Comparison of ENCODE assay signal across 29 mouse cellular contexts in genomic region chr4:134897256-134897655, GRCm38 (mm10). TPM values are rescaled to one million over a fixed set of nuclear protein-coding genes. Genes with fewer than 3 reads are reported as not detected.
DNase-seq lines count a peak whose midpoint lies in the region; ATAC-seq and TF ChIP-seq lines count a peak whose summit lies in the region.
"Had no signal": no experiment of that assay in that cellular context is flagged by ENCODE, and none has a peak within 500 bp of the region (broad histone marks: within the 10 kb centered on the region; RNA-seq: fewer than 3 reads in every experiment).

No protein-coding gene starts in this region.

- H3K4me3 ChIP-seq in kidney, adult 2 months (ENCODE audit: insufficient read depth, low read depth, low read length) = no peak overlapping the region
- no peak overlapping the region for H3K4me3 ChIP-seq in kidney, embryonic 14.5 days (ENCODE audit: low read length)
- peak overlapping the region; percentile 29 for H3K4me3 ChIP-seq in megakaryocyte, embryonic 14.5 days (replicated peaks)
- no peak overlapping the region for H3K4me3 ChIP-seq in liver, postnatal 0 days (ENCODE audit: low read depth, low read length)
- H3K4me3 ChIP-seq: heart, adult 2 months; heart, embryonic 12.5 days; hindbrain, embryonic 13.5 days; limb, embryonic 12.5 days; midbrain, embryonic 15.5 days; neural tube, embryonic 15.5 days had no signal

- H3K9me3 ChIP-seq in kidney, embryonic 14.5 days (ENCODE audit: control insufficient read depth, low read length) = no peaks in the 10 kb centered on the region
- H3K9me3 ChIP-seq in megakaryocyte, embryonic 14.5 days = no peaks in the 10 kb centered on the region
- H3K9me3 ChIP-seq in liver, postnatal 0 days (ENCODE audit: low read length) = no peaks in the 10 kb centered on the region
- H3K9me3 ChIP-seq: heart, embryonic 12.5 days; hindbrain, embryonic 13.5 days; limb, embryonic 12.5 days; midbrain, embryonic 15.5 days; neural tube, embryonic 15.5 days had no signal

- no peak overlapping the region for H3K27ac ChIP-seq in kidney, adult 2 months (ENCODE audit: insufficient read depth, low read depth, low read length)
- H3K27ac ChIP-seq in kidney, embryonic 14.5 days (ENCODE audit: low read depth, low read length) = no peak overlapping the region
- H3K27ac ChIP-seq in liver, postnatal 0 days (ENCODE audit: low read depth) = no peak overlapping the region; the same call in 1 of the 2 replicates
- H3K27ac ChIP-seq: heart, adult 2 months; hindbrain, embryonic 13.5 days; limb, embryonic 12.5 days; midbrain, embryonic 15.5 days; neural tube, embryonic 15.5 days had no signal

- TF ChIP-seq CTCF in kidney, adult 2 months (conservative IDR thresholded peaks at IDR 0.05; ENCODE audit: insufficient read depth, insufficient read length, low read depth, low read length) = no peak
- no peak for TF ChIP-seq CTCF in liver, postnatal 0 days (IDR thresholded peaks at IDR 0.05; ENCODE audit: low read depth)

- H3K4me2 ChIP-seq in kidney, embryonic 14.5 days (replicated peaks; ENCODE audit: low read depth, low read length) = no peak overlapping the region
- no peak overlapping the region for H3K4me2 ChIP-seq in liver, postnatal 0 days (ENCODE audit: low read depth, low read length)
- H3K4me2 ChIP-seq: heart, embryonic 12.5 days; hindbrain, embryonic 13.5 days; limb, embryonic 12.5 days; midbrain, embryonic 15.5 days; neural tube, embryonic 15.5 days had no signal

- 0 out of 2 replicates have a peak, but pooled peaks cover 1% of the 10 kb centered on the region for H3K36me3 ChIP-seq in kidney, adult 2 months (ENCODE audit: control insufficient read depth, insufficient read depth, low read length)
- peaks cover 50% of the 10 kb centered on the region for H3K36me3 ChIP-seq in kidney, embryonic 14.5 days (ENCODE audit: control insufficient read depth, insufficient read depth, low read length)
- peaks cover 83% of the 10 kb centered on the region for H3K36me3 ChIP-seq in megakaryocyte, embryonic 14.5 days (replicated peaks; ENCODE audit: low read length)
- peaks cover 94% of the 10 kb centered on the region for H3K36me3 ChIP-seq in liver, postnatal 0 days (replicated peaks; ENCODE audit: insufficient read depth, low read length)

- no peaks in the 10 kb centered on the region for H3K4me1 ChIP-seq in kidney, adult 2 months (ENCODE audit: control insufficient read depth, insufficient read depth, low read length)
- H3K4me1 ChIP-seq in kidney, embryonic 14.5 days (ENCODE audit: control insufficient read depth, insufficient read depth, low read length) = no peaks in the 10 kb centered on the region
- H3K4me1 ChIP-seq in megakaryocyte, embryonic 14.5 days = peaks cover 3% of the 10 kb centered on the region; the same call in 1 of the 2 replicates
- no peaks in the 10 kb centered on the region for H3K4me1 ChIP-seq in liver, postnatal 0 days (ENCODE audit: insufficient read depth)
- H3K4me1 ChIP-seq: heart, embryonic 12.5 days; limb, embryonic 12.5 days; midbrain, embryonic 15.5 days; neural tube, embryonic 15.5 days had no signal

- H3K9ac ChIP-seq in kidney, embryonic 14.5 days (ENCODE audit: low read depth, low read length) = no peak overlapping the region
- no peak overlapping the region for H3K9ac ChIP-seq in liver, postnatal 0 days (replicated peaks)
- H3K9ac ChIP-seq: forebrain, postnatal 0 days; heart, embryonic 12.5 days; hindbrain, embryonic 13.5 days; limb, embryonic 12.5 days; midbrain, embryonic 15.5 days; neural tube, embryonic 15.5 days had no signal

- 76% methylated on average over 6 of the region's 6 CpGs for WGBS in kidney, adult 2 months
- WGBS in kidney, embryonic 14.5 days = 93% methylated on average over 6 of the region's 6 CpGs
- WGBS in liver, postnatal 0 days (ENCODE audit: insufficient replicate concordance) = 78% methylated on average over 6 of the region's 6 CpGs

- no peak for ATAC-seq in kidney, embryonic 14.5 days (ENCODE audit: low FRiP score, low TSS enrichment)
- no peak for ATAC-seq in megakaryocyte, adult 5-6 weeks (ENCODE audit: poor library complexity, severe bottlenecking)
- ATAC-seq in liver, postnatal 0 days = peak; percentile 88
- ATAC-seq: forebrain, postnatal 0 days; intestine, embryonic 16.5 days; midbrain, embryonic 15.5 days; Patski had no signal

- no peak for TF ChIP-seq POLR2A in kidney, adult 2 months (IDR thresholded peaks at IDR 0.05; ENCODE audit: low read depth, low read length)

- peak; percentile 44 for DNase-seq in kidney, adult 2 months
- peak; percentile 22 to 33 for DNase-seq in adrenal gland, postnatal 4 days (ENCODE audit: low spot score in 2 of 2)
- DNase-seq in liver, postnatal 0 days = no peak
- no peak for DNase-seq in urinary bladder, postnatal 14 days (ENCODE audit: low spot score)
- DNase-seq in lung, postnatal 25 days (ENCODE audit: low spot score) = no peak
- DNase-seq: cerebellum, adult 2 months; cerebellum, postnatal 14 days; forebrain, postnatal 0 days; heart, adult 2 months; heart, postnatal 4 days; kidney, postnatal 10 days; lung, postnatal 4 days; retina, postnatal 1 day; right cerebral cortex, postnatal 25 days; thymus, adult 18-20 months; thymus, postnatal 25 days had no signal

- TF ChIP-seq EP300 in liver, postnatal 0 days (IDR thresholded peaks at IDR 0.05; ENCODE audit: low read depth) = no peak

- no peaks in the 10 kb centered on the region for H3K27me3 ChIP-seq in kidney, adult 2 months (replicated peaks; ENCODE audit: control insufficient read depth, insufficient read depth, low read length)
- H3K27me3 ChIP-seq in kidney, embryonic 14.5 days (ENCODE audit: control insufficient read depth, insufficient read depth, low read length) = no peaks in the 10 kb centered on the region
- no peaks in the 10 kb centered on the region for H3K27me3 ChIP-seq in megakaryocyte, embryonic 14.5 days (replicated peaks)
- H3K27me3 ChIP-seq in liver, postnatal 0 days (ENCODE audit: insufficient read depth, low read length) = no peaks in the 10 kb centered on the region
- H3K27me3 ChIP-seq: heart, embryonic 12.5 days; hindbrain, embryonic 13.5 days; limb, embryonic 12.5 days; midbrain, embryonic 15.5 days; neural tube, embryonic 15.5 days; Patski had no signal

RNA-seq across cellular contexts. Expression of gene Tmem50a, which starts 17.6 kb away (rescaled TPM):
- 90.1 and 115 TPM in 2 replicates for polyA plus RNA-seq in kidney, adult 2 months (2012; rRNA removed)
- 156 and 163 TPM in 2 replicates for polyA plus RNA-seq in kidney, embryonic 14.5 days (2014; fragmentation: Nextera tagmentation; extraction: Ambion mirVana)
- 8.9 and 16.9 TPM in 2 replicates for polyA plus RNA-seq in megakaryocyte, embryonic 14.5 days (2012; ENCODE audit: insufficient read depth, low replicate concordance)
- 292 and 323 TPM in 2 replicates for total RNA-seq in megakaryocyte, adult 5-6 weeks (2015)
- 338 and 378 TPM in 2 replicates for total RNA-seq in megakaryocyte, adult 5-6 weeks (2017)
- 100 to 1,000 TPM; 214 to 225 TPM for total RNA-seq in adrenal gland, postnatal 4 days (2021)
- 87.6 and 88.5 TPM in 2 replicates for polyA plus RNA-seq in liver, postnatal 0 days (2015; fragmentation: Nextera tagmentation; extraction: Ambion mirVana)

RNA-seq across cellular contexts. Expression of gene Rsrp1, which starts 26.1 kb away (rescaled TPM):
- 172 and 319 TPM in 2 replicates for polyA plus RNA-seq in kidney, adult 2 months (2012; rRNA removed)
- 339 and 370 TPM in 2 replicates for polyA plus RNA-seq in kidney, embryonic 14.5 days (2014; fragmentation: Nextera tagmentation; extraction: Ambion mirVana)
- polyA plus RNA-seq in megakaryocyte, embryonic 14.5 days (2012; ENCODE audit: insufficient read depth, low replicate concordance) = 176 and 605 TPM in 2 replicates
- 680 and 693 TPM in 2 replicates for total RNA-seq in megakaryocyte, adult 5-6 weeks (2015)
- 257 and 330 TPM in 2 replicates for total RNA-seq in megakaryocyte, adult 5-6 weeks (2017)
- total RNA-seq in adrenal gland, postnatal 4 days (2021) = 100 to 1,000 TPM; 365 to 381 TPM
- polyA plus RNA-seq in liver, postnatal 0 days (2015; fragmentation: Nextera tagmentation; extraction: Ambion mirVana) = 185 and 225 TPM in 2 replicates

RNA-seq across cellular contexts. Expression of gene Rhd, which starts 32.9 kb away (rescaled TPM):
- 0.09 TPM in 1 of 2 replicates, not detected in the other for polyA plus RNA-seq in kidney, adult 2 months (2012; rRNA removed)
- polyA plus RNA-seq in kidney, embryonic 14.5 days (2014; fragmentation: Nextera tagmentation; extraction: Ambion mirVana) = 1.1 and 1.2 TPM in 2 replicates
- polyA plus RNA-seq in megakaryocyte, embryonic 14.5 days (2012; ENCODE audit: insufficient read depth, low replicate concordance) = not detected in 2 replicates
- 2.9 and 6.6 TPM in 2 replicates for total RNA-seq in megakaryocyte, adult 5-6 weeks (2015)
- 4.0 and 14.8 TPM in 2 replicates for total RNA-seq in megakaryocyte, adult 5-6 weeks (2017)
- total RNA-seq in adrenal gland, postnatal 4 days (2021) = 10 to 100 TPM in 1 of 2 experiments, 1 to 10 TPM in 1; 6.5 to 12.0 TPM
- 207 and 214 TPM in 2 replicates for polyA plus RNA-seq in liver, postnatal 0 days (2015; fragmentation: Nextera tagmentation; extraction: Ambion mirVana)
- total RNA-seq: gastrocnemius, adult 8-10 months; left cerebral cortex, postnatal 14 days had no signal
- polyA plus RNA-seq: large intestine, adult 2 months had no signal

RNA-seq across cellular contexts. Expression of gene Syf2, which starts 33.4 kb away (rescaled TPM):
- polyA plus RNA-seq in kidney, adult 2 months (2012; rRNA removed) = 25.5 and 34.3 TPM in 2 replicates
- polyA plus RNA-seq in kidney, embryonic 14.5 days (2014; fragmentation: Nextera tagmentation; extraction: Ambion mirVana) = 77.3 and 90.1 TPM in 2 replicates
- 6.0 and 63.1 TPM in 2 replicates for polyA plus RNA-seq in megakaryocyte, embryonic 14.5 days (2012; ENCODE audit: insufficient read depth, low replicate concordance)
- total RNA-seq in megakaryocyte, adult 5-6 weeks (2015) = 81.7 and 89.6 TPM in 2 replicates
- 286 and 343 TPM in 2 replicates for total RNA-seq in megakaryocyte, adult 5-6 weeks (2017)
- total RNA-seq in adrenal gland, postnatal 4 days (2021) = 10 to 100 TPM; 82.4 to 93.3 TPM
- 46.9 and 52.9 TPM in 2 replicates for polyA plus RNA-seq in liver, postnatal 0 days (2015; fragmentation: Nextera tagmentation; extraction: Ambion mirVana)

RNA-seq across cellular contexts. Expression of gene Maco1, which starts 44.1 kb away (rescaled TPM):
- 8.5 and 10.8 TPM in 2 replicates for polyA plus RNA-seq in kidney, adult 2 months (2012; rRNA removed)
- 40.8 and 43.5 TPM in 2 replicates for polyA plus RNA-seq in kidney, embryonic 14.5 days (2014; fragmentation: Nextera tagmentation; extraction: Ambion mirVana)
- 6.0 and 14.2 TPM in 2 replicates for polyA plus RNA-seq in megakaryocyte, embryonic 14.5 days (2012; ENCODE audit: insufficient read depth, low replicate concordance)
- total RNA-seq in megakaryocyte, adult 5-6 weeks (2015) = 14.1 and 17.4 TPM in 2 replicates
- total RNA-seq in megakaryocyte, adult 5-6 weeks (2017) = 20.9 and 30.4 TPM in 2 replicates
- 10 to 100 TPM; 37.8 to 42.8 TPM for total RNA-seq in adrenal gland, postnatal 4 days (2021)
- 13.6 and 14.6 TPM in 2 replicates for polyA plus RNA-seq in liver, postnatal 0 days (2015; fragmentation: Nextera tagmentation; extraction: Ambion mirVana)

Comparison
In these comparisons a context has a peak if more than half of its experiments do, and no peak if none do; other contexts are left out.
1. DNase-seq: peak in kidney, adult 2 months (single experiment) and adrenal gland, postnatal 4 days (2 of 2); none in liver, postnatal 0 days (single experiment), urinary bladder, postnatal 14 days (single experiment) and lung, postnatal 25 days (single experiment).
2. RNA of gene Rhd, which starts 32.9 kb away (polyA plus RNA-seq): 207 to 214 TPM in liver, postnatal 0 days; 1.1 to 1.2 TPM in kidney, embryonic 14.5 days, 0.09 TPM in kidney, adult 2 months and not detected in megakaryocyte, embryonic 14.5 days; every median in the first group is over 10 times any median in the second.